Mouse (Mus musculus): ENCODE measurements around the gene S100a7a.

S100a7a gene

DNA sequence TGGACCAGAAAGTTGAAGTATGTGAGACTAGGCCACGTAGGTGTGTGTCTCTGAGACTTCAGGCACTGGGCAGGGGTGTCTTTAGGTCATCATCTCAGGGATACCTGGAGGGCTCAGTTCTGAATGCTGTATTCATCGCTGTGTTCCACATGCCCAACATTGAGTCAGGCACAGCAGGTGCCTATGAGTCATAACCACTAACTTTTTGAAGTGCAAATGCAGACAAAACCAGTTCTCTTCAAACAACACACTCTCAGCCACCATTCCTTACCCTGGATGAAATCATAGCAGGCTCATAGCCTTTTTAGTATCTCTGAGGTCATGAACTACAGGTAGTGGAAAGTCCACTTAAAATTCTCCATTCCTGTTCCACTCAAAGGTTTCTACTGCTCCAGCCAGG is 24.5 kb upstream of the S100a7a start:
- no peak for DNase-seq

DNA sequence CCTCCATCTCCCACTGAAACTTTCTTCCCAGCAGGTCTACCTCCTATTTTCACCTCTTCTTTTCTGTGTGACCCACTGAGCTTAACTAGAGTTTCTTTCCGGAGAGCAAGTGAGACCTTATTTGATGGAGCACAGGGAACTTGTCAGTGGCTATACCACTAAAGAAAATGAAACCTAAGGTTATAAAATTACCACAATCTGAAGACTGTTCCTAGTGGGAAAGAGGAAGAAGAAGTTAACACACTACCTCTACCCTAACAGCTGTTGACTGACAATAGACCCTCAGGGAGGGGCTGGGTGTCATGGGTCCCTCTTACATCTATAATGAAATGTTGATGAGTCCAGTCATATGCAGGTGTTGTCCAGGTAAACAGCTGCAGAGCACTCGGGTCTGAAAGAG is 21.8 kb upstream of the S100a7a start:
- DNase-seq: no peak

DNA sequence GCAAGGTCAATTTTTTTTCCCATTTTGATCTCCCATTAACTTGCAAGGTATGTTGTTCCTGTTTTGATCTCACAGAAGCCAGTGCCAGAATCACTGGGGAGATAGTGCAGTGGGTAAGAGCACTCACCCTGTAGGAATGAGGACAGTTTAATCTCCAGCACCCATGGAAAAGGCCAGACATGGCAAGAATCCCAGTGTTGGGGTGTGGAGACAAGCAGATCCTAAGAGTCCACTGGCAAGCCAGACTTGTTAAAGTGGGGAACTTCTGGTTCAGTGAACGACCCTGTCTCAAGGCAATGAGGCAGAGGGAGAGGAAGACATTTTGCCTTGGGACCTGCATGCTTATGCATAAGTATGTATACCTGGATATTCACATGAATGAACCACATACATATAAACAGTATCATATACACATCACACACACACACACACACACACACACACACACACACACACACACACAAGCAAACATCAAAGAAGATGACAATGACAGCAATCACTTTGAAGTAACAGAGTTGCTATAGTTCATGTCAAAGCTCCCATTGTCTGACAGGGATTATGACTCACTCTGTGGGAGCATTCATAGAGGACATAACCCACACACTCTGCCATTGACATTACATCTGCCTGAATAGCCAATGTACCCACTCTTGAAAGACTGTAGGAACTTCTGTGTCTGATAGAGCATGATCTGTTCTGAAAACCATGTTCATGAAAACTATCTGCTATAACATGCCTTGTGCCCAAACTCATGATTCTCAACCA is 15.1 kb upstream of the S100a7a start:
- no peak for DNase-seq

DNA sequence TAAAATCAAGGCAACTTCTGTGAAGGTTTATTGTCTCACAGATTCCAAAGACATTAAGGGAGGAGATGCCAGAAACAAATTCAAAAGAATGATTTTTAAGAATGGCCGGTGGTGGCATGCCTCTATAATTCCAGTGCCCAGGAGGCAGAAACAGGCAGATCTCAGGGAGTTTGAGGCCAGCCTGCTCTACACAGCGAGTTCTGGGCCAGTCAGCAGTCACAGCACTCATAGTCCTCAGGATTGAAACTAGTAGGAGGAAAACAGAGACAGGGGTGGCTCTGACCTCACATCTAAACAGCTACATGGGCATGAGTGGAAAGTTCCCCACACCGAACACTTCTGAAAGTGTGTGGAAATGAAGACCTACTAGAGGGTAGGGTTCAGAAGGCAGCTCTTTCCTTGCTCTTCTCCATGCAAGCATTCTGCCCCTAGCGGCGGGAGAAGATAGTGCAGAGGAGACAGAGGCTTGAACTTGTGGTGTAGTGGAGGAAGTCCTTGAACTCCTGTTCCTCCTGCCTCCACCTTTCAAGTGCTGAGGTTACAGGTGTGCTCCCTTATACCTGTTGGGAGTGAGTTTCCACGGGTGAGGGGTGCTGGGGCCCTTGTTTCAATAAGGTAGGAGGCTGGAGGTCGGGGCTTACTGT is 14.2 kb upstream of the S100a7a start:
- peak; percentile 29 to 63 for DNase-seq

DNA sequence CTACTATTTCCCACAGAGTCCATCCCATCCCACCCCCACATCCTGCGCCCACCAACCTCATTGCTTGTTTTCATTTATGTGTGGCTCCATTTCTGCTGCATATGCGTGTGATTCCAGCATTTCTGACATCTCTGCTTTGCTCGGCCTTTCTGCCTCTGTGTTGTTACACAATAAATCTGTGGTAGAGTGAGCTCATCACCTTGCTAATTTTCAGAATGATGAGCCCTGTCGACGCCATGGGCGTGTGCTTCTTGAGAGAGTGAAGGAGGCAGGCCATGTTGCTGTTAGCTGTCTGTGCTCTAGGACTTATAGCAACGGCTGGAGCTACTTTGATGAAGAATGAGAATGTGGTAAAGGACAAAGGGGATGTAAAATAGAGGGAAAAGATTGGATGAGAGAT is 12.8 kb upstream of the S100a7a start:
- no peak for DNase-seq

DNA sequence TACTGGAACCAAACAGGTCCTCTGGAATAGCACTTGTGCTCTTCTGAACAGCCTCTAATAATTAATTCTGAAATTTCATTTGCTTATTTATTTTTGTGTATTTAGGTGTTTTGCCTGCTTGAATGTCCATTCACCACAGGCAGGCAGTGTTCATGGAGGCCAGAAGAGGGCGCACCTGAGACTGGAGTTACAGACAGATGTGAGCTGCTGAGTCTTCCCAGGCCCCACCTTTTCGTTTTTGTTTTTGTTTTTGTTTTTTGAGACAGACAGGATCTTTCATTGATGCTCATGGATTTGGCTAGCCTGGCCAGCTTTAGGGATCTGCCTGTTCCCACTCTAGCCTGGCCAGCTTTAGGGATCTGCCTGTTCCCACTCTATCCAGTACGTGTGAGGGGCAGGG is 9.6 kb upstream of the S100a7a start:
- peak; percentile 15 to 55 for DNase-seq

DNA sequence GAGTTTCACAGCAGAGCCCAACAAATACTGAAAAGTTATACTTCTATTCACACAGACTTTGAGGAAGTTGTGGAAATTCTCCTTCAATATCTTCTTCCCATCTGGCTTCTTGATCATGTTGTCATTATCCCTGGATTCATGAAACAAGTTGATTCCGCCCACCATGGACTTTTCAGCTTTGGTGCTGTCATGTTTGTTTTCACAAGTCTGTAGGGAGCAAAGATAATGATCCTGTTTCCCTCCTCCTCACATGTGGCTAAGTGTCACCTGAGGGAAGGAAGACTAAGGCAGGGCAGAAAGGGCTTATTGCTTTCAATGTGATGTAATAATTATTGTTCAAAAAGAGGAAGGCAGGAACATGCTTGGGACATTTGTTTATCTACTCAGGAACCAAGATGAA is 6.5 kb upstream of the S100a7a start:
- no peak for DNase-seq

DNA sequence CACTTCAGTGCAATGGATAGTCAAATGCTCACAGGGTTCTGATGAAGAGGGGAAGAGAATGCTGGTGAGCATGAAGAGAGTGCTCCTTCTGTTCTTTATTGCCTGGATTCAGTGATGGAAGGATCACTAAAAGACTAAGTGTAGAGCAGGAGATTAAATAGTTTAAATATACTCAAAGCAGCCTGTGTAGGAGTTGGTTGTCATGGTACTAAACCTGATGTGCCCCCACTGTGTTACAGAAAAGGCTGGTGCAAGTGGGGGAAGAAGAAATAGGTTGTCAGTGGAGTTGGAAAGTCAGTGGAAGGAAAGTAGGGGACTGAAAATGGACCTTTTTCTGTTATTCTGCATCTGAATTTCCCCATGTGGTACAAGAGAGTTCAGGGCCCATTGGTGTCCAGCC is 4.8 kb upstream of the S100a7a start:
- DNase-seq: no peak

DNA sequence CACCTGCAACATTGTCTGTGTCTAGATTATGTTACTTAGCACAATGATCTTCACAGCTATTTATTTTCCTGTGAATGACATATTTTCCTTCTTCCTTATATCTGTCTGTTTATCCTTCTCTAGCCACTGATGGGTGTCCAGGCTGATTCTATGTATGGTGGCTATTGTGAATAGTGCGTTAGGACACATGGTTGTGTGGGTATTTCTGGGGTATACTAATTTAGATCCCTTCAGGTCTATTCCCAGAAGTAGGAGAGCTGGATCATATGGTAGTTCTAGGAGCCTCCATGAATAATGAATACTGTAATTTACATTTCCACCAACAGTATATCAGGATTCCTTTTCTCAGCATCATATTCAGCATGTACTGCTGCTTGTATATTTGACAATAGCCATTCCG is 4.0 kb upstream of the S100a7a start:
- DNase-seq: no peak

DNA sequence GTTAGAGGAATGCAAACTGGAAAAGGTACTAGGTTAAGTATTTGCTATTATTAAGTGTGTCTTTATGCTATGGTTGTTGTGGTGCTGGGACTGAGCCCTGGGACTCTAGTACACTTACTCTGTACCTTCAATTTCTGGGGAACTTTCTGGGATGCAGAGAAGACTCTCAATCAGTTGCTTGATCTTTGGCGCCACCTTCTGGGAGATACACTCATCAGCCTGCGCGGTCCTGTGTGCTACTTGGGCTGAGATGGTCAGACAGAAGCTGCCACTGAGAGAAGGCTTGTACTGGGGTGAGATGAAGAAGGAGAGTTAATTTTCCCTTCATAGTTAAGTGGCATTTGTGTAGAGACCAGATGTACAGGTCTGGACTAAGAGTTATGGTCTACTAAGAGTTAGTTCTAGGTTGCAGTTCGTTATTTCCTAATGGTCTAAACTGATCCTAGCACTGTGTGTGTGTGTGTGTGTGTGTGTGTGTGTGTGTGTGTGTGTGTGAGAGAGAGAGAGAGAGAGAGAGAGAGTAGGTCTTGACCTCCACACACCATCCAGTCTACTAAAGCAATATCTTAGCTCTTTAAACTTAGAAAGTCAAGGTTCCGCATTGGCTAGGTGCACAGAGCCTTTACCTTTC is 824 bp upstream of the S100a7a start:
- peak; percentile 11 to 66 for DNase-seq

DNA sequence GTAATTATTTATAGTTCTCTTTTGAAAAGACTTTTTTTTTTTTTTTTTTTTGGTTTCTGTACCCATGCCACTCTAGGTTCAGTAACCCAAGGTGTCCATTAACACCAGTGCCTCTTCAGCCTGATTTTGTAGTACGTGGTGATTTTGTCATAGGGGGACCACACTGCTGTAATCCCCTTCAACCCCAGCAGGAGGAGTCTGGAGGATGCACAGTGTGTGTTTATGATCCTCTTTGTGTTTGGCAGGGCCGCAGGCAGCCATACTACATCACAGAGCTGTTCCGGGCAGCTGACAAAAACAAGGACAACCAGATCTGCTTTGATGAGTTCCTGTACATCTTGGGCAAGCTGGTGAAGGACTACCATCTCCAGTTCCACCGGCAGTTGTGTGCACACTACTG is 3.6 kb downstream of the S100a7a start:
- DNase-seq: no peak

DNA sequence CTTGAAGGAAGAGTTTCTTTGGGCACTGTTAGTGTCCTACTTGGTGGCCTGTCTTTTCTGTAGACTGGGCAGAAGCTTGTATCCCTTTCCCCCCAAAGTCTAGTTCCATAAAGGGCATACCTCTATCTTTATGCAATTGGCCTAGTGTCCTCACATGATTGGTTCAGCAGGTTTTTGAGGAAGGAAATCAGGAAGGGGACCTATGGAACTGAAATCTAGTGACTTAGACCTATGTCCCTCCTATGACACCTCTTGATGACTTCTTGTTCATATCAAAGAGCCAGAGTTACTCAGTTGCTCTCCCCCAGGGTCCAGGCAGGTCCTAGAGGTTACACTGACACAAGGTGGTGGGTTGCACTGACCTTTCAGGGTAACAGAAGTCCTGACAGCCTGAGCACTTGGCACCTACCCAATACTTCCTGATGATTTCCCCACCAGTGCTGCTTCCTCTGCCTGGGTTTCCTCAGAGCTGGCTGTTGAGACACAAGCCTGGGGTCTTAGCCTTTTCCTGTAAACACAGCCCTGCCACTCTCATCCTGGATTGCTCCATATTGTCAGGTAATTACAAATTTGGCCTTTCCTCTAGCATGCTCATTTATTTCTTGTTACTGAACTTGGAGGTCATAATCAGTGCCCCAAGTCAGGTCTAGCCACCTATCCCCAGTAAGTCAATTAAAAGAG is 5.7 kb downstream of the S100a7a start:
- no peak for DNase-seq

DNA sequence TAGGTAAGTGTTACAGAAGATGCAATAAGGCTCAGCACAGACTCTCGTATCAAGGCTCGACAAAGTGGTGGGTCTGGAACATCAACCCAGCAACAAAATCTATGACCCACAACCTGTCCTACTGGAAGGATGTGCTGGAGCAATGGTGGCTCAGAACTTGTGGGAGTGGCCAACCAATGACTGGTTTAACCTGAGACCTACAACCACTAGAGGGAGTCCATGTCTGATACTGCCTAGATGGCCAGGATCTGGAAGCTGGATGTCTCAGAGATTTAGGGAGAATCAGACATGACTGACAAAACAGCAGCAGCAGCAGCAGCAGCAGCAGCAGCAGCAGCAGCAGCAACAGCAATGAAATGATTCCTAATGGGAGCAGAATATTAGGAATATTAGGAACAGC is 10.4 kb downstream of the S100a7a start:
- DNase-seq: no peak

DNA sequence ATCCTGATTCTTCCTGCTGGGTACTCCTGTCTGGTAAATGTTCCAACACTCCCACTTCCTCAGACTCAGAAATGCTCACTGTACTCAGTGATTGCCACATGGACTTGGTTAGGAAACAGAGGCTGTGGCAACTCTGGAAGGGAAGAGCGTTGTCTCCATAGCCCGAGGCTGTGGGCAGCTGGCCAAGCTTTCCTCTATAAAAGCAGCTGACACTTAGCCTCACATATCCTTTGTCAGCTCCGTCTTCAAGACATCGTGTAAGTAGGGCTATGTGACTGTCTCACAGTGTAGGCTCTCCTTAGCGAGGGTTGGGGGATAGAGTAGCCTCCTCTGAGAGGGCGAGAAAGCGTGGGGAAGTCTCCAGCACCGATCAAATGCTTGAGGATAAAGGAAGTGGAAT is 15.0 kb downstream of the S100a7a start, which contains the start of gene S100a8:
Gene S100a8, plus strand, starts transcription at position 133 of the 400 bp plus-strand sequence.
- no peak for DNase-seq

DNA sequence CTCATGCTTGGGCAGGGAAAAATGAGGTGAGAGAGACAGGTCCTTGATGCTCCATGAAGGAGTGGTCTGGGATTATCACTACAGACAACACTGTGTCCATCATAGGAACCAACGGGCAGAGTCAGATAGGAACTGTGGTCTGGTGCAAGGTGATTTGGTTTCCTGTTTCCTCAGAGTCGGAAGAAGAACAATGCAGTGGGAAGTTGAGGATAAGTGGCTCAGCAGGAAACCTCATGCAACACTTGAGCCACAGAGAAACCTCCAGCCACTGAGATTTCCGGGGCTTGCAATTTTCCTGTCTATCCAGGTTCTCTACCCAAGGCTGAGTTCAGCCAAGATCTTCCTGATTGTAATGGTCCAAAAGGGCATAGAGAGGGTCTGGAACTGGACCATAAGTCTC is 24.8 kb downstream of the S100a7a start:
- DNase-seq: no peak

DNA sequence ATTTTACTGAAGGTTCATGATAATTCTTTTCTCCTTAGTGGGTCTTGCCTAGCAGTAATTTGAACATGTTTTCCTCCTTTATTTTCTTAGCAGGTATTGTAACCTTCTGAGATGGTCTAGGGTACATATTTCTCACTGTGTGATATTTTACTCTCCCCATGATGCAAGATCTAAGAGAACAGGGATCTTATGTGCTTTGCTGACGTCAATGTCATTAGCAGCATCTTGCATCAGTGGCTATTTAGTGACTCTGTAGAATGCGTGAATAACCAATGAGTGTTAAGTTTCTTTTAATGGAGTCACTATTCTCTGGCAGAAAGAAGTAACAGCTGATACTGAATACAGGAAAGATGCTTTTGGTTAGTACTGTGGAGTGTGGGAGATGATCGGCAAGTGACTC is 30.1 kb downstream of the S100a7a start:
- no peak for DNase-seq

DNA sequence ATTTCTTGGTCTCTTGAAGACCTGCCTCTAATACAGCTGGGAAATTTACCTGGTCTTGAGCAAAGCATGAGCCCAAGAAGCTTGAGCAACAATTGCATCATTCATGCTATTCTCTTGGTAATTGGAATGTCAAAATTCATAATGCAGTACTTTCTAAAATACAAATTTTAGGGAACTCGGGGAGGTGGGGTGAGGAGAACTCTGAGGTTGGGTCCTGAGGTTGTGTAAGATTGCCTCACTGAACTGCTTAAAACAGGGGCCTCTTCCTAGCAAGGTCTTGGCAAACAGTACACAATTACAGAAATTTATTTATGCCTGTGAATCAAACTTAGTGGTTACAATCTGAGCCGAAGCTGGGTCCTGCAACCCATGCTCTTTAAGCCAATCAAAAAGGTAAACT is 33.0 kb downstream of the S100a7a start:
- DNase-seq: no peak

DNA sequence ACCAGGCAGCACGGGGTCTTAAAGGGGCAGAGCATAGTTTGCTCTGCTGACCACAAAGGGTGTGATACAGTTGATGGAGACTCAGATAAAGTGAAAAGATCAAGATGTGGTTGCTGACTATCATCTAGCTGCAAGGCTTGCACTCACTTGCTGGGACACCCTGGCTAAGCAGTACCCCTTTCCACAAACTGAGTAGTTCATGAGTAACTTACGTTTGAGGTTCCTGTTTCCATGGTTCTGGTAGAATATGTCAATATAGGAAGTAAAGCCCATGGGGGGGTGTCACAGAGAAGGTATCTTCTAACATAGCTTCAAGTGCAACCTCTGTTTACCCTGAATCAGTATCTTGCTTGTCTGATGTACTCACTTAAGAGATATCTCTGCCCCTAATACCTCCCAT is 39.7 kb downstream of the S100a7a start:
- no peak for DNase-seq

DNA sequence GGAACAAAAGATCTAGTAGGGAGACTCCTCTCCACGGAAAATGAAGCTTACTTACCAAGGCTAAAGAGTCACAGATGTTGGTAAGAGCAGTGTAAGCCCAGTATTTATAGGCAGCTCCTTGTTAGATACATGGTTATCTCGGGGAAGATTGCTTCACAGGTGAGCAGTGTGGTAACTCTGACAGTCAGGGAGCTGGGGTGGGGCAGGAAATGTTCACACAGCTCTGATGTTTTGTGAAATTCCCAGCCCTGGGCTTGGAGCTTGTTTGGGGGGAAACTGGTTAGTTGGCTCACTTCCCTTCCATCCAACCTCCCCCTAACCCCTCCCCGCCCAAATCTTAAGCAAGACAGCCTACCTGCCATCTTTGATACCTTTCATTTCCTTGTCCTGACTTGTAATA is 41.8 kb downstream of the S100a7a start, which contains the start of gene S100a9:
Gene S100a9, minus strand, starts transcription at position 109 of the 400 bp plus-strand sequence.
- no peak for DNase-seq

DNA sequence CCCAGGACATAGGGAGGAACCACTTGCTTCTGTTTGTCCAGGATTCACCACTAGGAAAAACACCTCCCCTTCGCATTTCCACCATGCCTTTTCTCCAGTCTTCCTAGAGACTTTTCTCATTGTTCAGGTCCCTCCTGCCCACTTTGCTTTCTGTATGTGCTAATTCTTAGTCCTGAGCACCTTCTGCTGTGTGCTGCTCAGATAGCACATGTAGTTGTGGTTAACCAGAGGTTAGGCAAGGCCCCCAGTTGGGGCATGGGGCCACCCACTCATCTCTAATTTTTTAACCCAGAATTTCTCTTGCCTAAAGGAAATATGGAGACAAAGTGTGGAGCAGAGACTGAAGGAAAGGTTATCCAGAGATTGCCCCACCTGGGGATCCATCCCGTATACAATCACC is 48.4 kb downstream of the S100a7a start:
- DNase-seq: no peak
